Mouse (Mus musculus): ENCODE measurements around the gene Gm17689.

Gene Gm17689

DNA sequence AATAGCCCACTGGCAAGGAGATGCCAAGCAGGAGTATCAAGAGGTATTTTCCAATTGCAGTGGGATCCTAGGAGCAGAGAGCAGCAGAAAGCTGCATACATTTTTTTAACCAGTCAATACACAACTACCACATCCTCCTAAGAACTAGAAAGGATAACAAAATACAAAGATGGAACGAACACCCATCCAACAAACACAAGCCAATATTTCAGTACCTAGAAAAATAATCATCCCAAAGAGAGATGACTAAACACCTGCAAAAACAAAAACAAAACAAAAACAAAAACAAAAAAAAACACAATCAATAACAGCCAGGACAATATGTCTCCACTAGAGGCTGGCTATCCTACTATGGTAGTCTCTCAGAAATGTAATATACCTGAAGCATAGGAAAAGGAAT is at the start of gene Gm17689:
Gene Gm17689 (minus strand): TSS at position 101 of the 400 bp plus-strand sequence.
- DNase-seq (ENCODE audit: low spot score), result no peak

- no peak for DNase-seq (ENCODE audit: low spot score)
These were observed 40.6 kb downstream of the Gm17689 start, which contains the start of gene Gm5615 for GRCm38 (mm10) chr9:36541863-36542262. Gene Gm5615 (minus strand): TSS chr9:36541963.
